Mouse (Mus musculus): ENCODE results near the gene Wnt3a. TPM values are rescaled to one million over a fixed set of nuclear protein-coding genes. Genes with fewer than 3 reads are reported as not detected.
"Not testable (repeated sequence)": the region's sequence is repeated elsewhere in the genome, so short reads cannot be mapped to it uniquely, and the experiment has no call there.

Wnt3a gene
- polyA plus RNA-seq, 1 experiment from 2014 or later = 2.2 TPM

- ATAC-seq (replicated peaks) = 0 out of 2 replicates have a peak, but pooled peaks have one; percentile 18
- peak within 1 kb of the TSS; percentile 54 for H3K4me3 ChIP-seq
- H3K4me1 ChIP-seq = peaks cover 47% of the 10 kb centered on the region
- no peak within 1 kb of the TSS for H3K27ac ChIP-seq (replicated peaks)
- peaks cover 60% of the 10 kb centered on the region for H3K27me3 ChIP-seq
- no peaks in the 10 kb centered on the region for H3K36me3 ChIP-seq
- under 1% methylated on average over 124 of the region's 128 CpGs for WGBS
- peak within 1 kb of the TSS; percentile 50 for H3K9ac ChIP-seq (replicated peaks)
- no peaks in the 10 kb centered on the region for H3K9me3 ChIP-seq
- H3K4me2 ChIP-seq (replicated peaks) = peak within 1 kb of the TSS; percentile 94
These were observed 16.2 kb upstream of the Wnt3a start, which contains the start of gene Wnt9a for GRCm38 (mm10) chr11:59306461-59307421. TSS of gene Wnt9a (plus strand) at chr11:59306928.

- Histone ChIP-seq H3K4me3 (peak overlapping the region; percentile 54; the same call in 1 of the 2 replicates), H3K27me3 (peaks cover 60% of the 10 kb centered on the region)
- ATAC-seq (replicated peaks) = no peak
These were observed 15.3 kb upstream of the Wnt3a start for GRCm38 (mm10) chr11:59305821-59306215.

GRCm38 (mm10) chr11:59305008-59305820 lies 14.7 kb upstream of the Wnt3a start:
- no peak overlapping the region for H3K4me2 ChIP-seq (replicated peaks)
- peaks cover 47% of the 10 kb centered on the region for H3K4me1 ChIP-seq
- 35% methylated on average over 22 of the region's 22 CpGs for WGBS

More at GRCm38 (mm10) chr11:59305821-59306215, 15.3 kb upstream of the Wnt3a start:
- H3K9ac ChIP-seq (replicated peaks) = no peak overlapping the region; the same call in 1 of the 2 replicates
- H3K9me3 ChIP-seq = no peaks in the 10 kb centered on the region
- 0 out of 2 replicates have a peak overlapping the region, but pooled peaks have one; percentile 94 for H3K4me2 ChIP-seq (replicated peaks)
- no peaks in the 10 kb centered on the region for H3K36me3 ChIP-seq
- no peak overlapping the region for H3K27ac ChIP-seq (replicated peaks)
- 3% methylated on average over 10 of the region's 10 CpGs for WGBS
- peaks cover 47% of the 10 kb centered on the region for H3K4me1 ChIP-seq

GRCm38 (mm10) chr11:59302700-59303569 lies 12.4 kb upstream of the Wnt3a start:
- no peak overlapping the region for H3K9ac ChIP-seq (replicated peaks)
- WGBS = 29% methylated on average over 5 of the region's 10 CpGs
- H3K4me1 ChIP-seq = peaks cover 33% of the 10 kb centered on the region
- peak; percentile 65 for ATAC-seq (replicated peaks)
- no peak overlapping the region for H3K27ac ChIP-seq (replicated peaks)
- H3K9me3 ChIP-seq = no peaks in the 10 kb centered on the region
- H3K4me2 ChIP-seq (replicated peaks) = no peak overlapping the region
- peaks cover 66% of the 10 kb centered on the region for H3K27me3 ChIP-seq
- no peaks in the 10 kb centered on the region for H3K36me3 ChIP-seq
- no peak overlapping the region for H3K4me3 ChIP-seq

More at GRCm38 (mm10) chr11:59305008-59305820, 14.7 kb upstream of the Wnt3a start:
- Histone ChIP-seq H3K36me3 (no peaks in the 10 kb centered on the region), H3K9me3 (no peaks in the 10 kb centered on the region), H3K27ac (replicated peaks) (0 out of 2 replicates have a peak overlapping the region, but pooled peaks have one; percentile 24), H3K27me3 (peaks cover 64% of the 10 kb centered on the region), H3K4me3 (no peak overlapping the region), H3K9ac (replicated peaks) (no peak overlapping the region)
- ATAC-seq (replicated peaks) = no peak

GRCm38 (mm10) chr11:59301053-59301452 lies 10.5 kb upstream of the Wnt3a start:
- Histone ChIP-seq H3K4me1 (peaks cover 16% of the 10 kb centered on the region; the same call in 1 of the 2 replicates), H3K27me3 (peaks cover 56% of the 10 kb centered on the region)
- ATAC-seq (replicated peaks); H3K4me2 ChIP-seq (replicated peaks); H3K9me3 ChIP-seq; H3K4me3 ChIP-seq; H3K27ac ChIP-seq (replicated peaks); H3K36me3 ChIP-seq; H3K9ac ChIP-seq (replicated peaks): not testable (repeated sequence)
- 79% methylated on average over 2 of the region's 2 CpGs for WGBS

- H3K4me3 ChIP-seq = no peak overlapping the region
- WGBS = 29% methylated on average over 3 of the region's 3 CpGs
- no peak overlapping the region for H3K4me2 ChIP-seq (replicated peaks)
- H3K9ac ChIP-seq (replicated peaks) = no peak overlapping the region
- H3K27ac ChIP-seq (replicated peaks) = no peak overlapping the region
- peaks cover 8% of the 10 kb centered on the region; the same call in 1 of the 2 replicates for H3K4me1 ChIP-seq
- H3K36me3 ChIP-seq = no peaks in the 10 kb centered on the region
- no peak for ATAC-seq (replicated peaks)
- H3K27me3 ChIP-seq = peaks cover 56% of the 10 kb centered on the region
- no peaks in the 10 kb centered on the region for H3K9me3 ChIP-seq
These were observed 9.6 kb upstream of the Wnt3a start for GRCm38 (mm10) chr11:59300185-59300584.

GRCm38 (mm10) chr11:59297941-59298340 lies 7.4 kb upstream of the Wnt3a start:
- Histone ChIP-seq H3K9ac (replicated peaks) (no peak overlapping the region), H3K4me2 (replicated peaks) (no peak overlapping the region), H3K27me3 (peaks cover 48% of the 10 kb centered on the region), H3K9me3 (no peaks in the 10 kb centered on the region), H3K4me3 (no peak overlapping the region), H3K36me3 (no peaks in the 10 kb centered on the region), H3K4me1 (no peaks in the 10 kb centered on the region), H3K27ac (replicated peaks) (no peak overlapping the region)
- 0 out of 2 replicates have a peak, but pooled peaks have one; percentile 29 for ATAC-seq (replicated peaks)
- WGBS = 16% methylated on average over 7 of the region's 7 CpGs

GRCm38 (mm10) chr11:59293616-59294015 lies 3.1 kb upstream of the Wnt3a start:
- Histone ChIP-seq H3K4me2 (replicated peaks) (no peak overlapping the region), H3K4me1 (peaks cover 18% of the 10 kb centered on the region), H3K27me3 (peaks cover 75% of the 10 kb centered on the region), H3K9ac (replicated peaks) (no peak overlapping the region), H3K4me3 (no peak overlapping the region), H3K27ac (replicated peaks) (no peak overlapping the region), H3K36me3 (no peaks in the 10 kb centered on the region), H3K9me3 (no peaks in the 10 kb centered on the region)
- ATAC-seq (replicated peaks) = no peak
- 20% methylated on average over 7 of the region's 7 CpGs for WGBS

- Histone ChIP-seq H3K27ac (replicated peaks) (no peak overlapping the region), H3K4me2 (replicated peaks) (no peak overlapping the region), H3K9me3 (no peaks in the 10 kb centered on the region), H3K4me1 (peaks cover 18% of the 10 kb centered on the region), H3K36me3 (no peaks in the 10 kb centered on the region), H3K9ac (replicated peaks) (no peak overlapping the region; the same call in 1 of the 2 replicates), H3K27me3 (peaks cover 85% of the 10 kb centered on the region), H3K4me3 (0 out of 2 replicates have a peak overlapping the region, but pooled peaks have one; percentile 22)
- ATAC-seq (replicated peaks) = no peak
- WGBS = under 1% methylated on average over 25 of the region's 25 CpGs
These were observed 846 bp downstream of the Wnt3a start for GRCm38 (mm10) chr11:59289706-59290105.

- H3K9me3 ChIP-seq = no peaks in the 10 kb centered on the region
- peaks cover 39% of the 10 kb centered on the region for H3K27me3 ChIP-seq
- no peak for ATAC-seq (replicated peaks)
- 18% methylated on average over 14 of the region's 14 CpGs for WGBS
- H3K4me3 ChIP-seq = no peak overlapping the region
- H3K9ac ChIP-seq (replicated peaks) = no peak overlapping the region
- no peak overlapping the region for H3K4me2 ChIP-seq (replicated peaks)
- no peaks in the 10 kb centered on the region for H3K36me3 ChIP-seq
- H3K27ac ChIP-seq (replicated peaks) = no peak overlapping the region
- H3K4me1 ChIP-seq = peaks cover 10% of the 10 kb centered on the region
These were observed 6.4 kb downstream of the Wnt3a start for GRCm38 (mm10) chr11:59284146-59284545.

- 53% methylated on average over 10 of the region's 10 CpGs for WGBS
- Histone ChIP-seq H3K27me3 (peaks cover 27% of the 10 kb centered on the region), H3K4me3 (no peak overlapping the region), H3K4me1 (peaks cover 6% of the 10 kb centered on the region), H3K9ac (replicated peaks) (no peak overlapping the region), H3K36me3 (no peaks in the 10 kb centered on the region), H3K9me3 (no peaks in the 10 kb centered on the region), H3K27ac (replicated peaks) (no peak overlapping the region), H3K4me2 (replicated peaks) (no peak overlapping the region)
- peak; percentile 67; the same call in 1 of the 2 replicates for ATAC-seq (replicated peaks)
These were observed 7.6 kb downstream of the Wnt3a start for GRCm38 (mm10) chr11:59282933-59283332.
